Mouse (Mus musculus) right cerebral cortex, postnatal 4 days (tissue): ENCODE data around the gene Vmn1r1.
"Not testable (repeated sequence)": the region's sequence is repeated elsewhere in the genome, so short reads cannot be mapped to it uniquely, and the experiment has no call there.

Experiments used
- DNase-seq: peaks from one replicate; pipeline ENCODE4 v3.0.0-alpha.2; 2022

The Vmn1r1 gene

DNA sequence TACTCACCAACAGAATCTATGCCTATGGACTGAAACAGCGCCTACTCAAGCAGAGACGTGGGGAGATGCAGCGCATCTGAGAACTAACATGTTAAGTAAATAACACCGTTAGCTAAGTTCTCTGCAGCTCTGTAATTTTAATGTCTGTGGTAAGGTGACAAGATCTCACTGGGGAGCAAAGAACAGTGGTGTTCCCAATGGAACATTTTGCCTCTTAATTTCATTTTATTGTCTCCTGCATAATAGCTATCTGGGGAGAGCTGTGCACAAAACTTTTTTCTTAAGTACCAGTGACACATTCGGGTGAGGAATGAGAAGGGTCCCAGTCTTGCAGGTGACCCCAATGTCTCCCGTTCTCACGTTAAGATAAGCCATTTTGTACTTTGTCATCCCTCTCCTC lies at the start of gene Vmn1r1:
Vmn1r1 (minus strand) TSS at position 101 of the 400 bp plus-strand sequence.
- DNase-seq = no peak

- DNase-seq = no peak
Observed at GRCm38 (mm10) chr1:182210322-182210721, 46.0 kb upstream of the Vmn1r1 start.

- no peak for DNase-seq
Observed at GRCm38 (mm10) chr1:182192581-182192980, 28.3 kb upstream of the Vmn1r1 start.

- no peak for DNase-seq
Observed at GRCm38 (mm10) chr1:182191816-182192545, 27.7 kb upstream of the Vmn1r1 start.

- DNase-seq = no peak
Observed at GRCm38 (mm10) chr1:182191181-182191580, 26.9 kb upstream of the Vmn1r1 start.

DNA sequence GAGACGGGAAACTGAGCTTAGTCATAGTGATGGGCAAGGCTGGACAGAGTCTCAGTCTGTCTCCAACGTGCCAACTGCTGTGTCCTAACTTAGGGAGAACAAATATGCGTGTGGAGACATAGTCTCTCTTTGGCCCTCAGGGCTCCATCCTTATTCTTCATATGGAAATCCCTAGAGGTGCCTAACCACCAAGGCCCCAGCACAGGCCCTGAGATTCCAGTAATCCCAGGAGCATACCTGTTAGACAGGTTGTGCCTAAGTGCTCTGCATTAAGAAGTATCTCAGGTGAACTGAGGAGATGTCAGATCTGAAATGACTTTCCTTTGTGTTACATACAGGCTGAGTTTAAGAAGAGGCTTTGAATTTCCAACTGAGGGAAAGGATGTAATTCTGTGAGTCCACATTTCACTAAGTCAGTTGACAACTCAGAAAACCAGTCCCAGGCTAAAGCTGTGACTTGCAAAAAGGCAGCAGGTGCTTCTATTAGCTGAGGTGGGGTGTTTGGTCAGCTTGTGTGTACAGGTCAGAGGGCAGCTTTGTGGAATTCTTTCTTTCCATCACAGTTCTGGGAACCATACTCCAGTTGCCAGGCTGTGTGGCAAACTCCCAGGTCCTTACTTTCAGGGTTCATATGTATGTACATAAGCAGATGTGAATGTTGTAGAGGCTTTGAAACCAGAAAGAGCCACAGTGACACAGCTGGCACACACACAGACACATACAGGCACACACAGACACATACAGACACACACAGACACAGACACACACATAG lies 25.6 kb upstream of the Vmn1r1 start:
- DNase-seq = no peak

GRCm38 (mm10) chr1:182182449-182182848 lies 18.2 kb upstream of the Vmn1r1 start:
- DNase-seq = not testable (repeated sequence)

DNA sequence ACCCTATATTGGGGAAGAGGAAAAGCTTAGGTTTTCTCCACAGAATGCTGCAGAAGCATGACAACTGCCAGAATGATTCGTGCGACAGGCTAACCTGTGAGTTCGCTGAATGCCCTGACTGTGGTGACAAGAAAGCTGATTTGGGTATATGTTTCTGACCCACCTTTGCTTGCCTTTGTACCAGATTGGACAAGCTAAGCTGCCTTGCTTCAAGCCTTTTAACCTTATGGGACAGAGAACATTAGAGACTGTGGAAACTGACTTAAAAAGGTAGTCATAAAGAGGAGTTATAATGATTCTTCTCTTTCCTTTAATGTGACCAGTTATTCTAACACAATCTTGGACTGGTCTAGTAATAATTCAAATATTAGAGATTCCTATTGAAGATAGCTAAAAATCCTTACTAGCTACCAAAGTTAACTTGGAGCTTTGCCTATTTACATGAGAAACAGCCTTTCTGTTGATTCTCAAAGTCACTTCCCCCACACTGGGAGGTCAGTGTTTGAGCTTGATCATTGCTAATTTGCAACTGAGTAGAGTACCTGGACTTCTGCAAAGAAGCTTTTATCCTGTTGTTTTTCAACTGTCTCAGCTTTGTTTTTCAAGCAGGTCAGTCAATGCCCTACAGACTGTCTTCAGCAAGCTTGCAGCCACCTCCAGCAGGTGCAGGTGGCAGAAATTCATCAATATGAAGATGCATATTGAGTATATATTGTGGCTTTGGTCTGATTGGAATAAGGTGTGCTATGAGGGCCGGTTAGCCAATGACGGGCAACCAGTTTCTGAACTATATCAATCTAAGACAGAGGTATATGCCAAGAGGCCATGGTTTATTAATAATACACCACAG lies 17.4 kb upstream of the Vmn1r1 start:
- no peak for DNase-seq

- not testable (repeated sequence) for DNase-seq
Observed at GRCm38 (mm10) chr1:182176985-182177384, 12.7 kb upstream of the Vmn1r1 start.

DNA sequence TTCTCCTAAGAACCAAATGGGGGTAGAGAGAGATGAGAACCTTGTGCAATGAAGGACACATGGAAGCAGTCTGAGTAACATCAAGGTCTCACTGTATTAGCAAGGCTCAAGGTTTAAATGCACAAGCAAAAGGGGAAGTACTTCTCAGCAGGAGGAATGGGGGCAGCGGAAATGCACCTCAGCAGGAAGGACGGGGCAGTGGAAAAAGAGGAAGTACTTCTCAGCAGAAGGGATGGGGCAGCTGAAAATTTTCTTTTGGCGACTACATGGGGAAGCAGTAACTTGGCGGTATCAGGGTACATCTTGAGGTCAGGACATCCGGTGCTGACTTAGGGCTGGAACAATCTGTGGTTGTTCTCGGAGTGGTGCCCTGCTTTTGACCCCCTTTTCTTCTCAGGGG lies 5.9 kb upstream of the Vmn1r1 start:
- DNase-seq = not testable (repeated sequence)

DNA sequence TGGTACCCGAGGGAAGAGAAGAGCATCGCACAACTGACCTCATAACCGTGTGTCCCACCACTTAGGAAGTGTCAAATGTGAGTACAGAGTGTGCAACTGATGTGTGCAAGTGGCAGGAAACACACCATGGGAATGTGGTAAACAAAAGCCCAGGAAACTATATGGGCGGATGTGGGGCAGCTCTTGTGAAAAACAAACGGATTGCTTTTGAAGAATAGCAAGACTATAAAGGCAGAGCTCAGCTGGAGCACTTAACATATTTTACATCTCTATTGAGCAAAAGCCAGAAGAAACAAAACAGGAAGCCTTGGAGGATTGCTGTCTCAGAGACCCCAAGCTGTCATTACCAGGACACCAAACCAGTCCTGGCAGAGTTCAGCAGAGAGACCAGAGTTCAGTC lies 1.3 kb downstream of the Vmn1r1 start:
- no peak for DNase-seq

DNA sequence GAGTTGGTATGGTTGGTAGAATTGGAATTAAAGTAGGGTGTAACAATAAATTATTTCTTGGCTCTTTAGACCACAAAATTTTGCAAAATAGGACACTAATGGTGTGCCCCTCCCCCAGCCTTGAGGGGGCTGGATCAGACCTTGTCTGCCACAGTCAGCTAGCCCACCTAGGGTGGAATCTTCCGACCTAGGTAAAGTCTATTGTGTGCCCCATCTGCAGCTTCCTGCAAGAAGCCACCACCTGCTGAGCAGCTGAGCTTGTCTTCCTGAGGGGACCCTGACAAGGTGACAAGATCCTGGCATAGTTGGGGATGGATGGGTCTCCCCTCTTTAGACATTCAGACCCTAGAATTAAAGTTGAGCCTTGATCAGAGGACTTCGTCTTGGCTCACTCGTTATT lies 4.7 kb downstream of the Vmn1r1 start:
- no peak for DNase-seq

- DNase-seq = no peak
Observed at GRCm38 (mm10) chr1:182157734-182158133, 6.6 kb downstream of the Vmn1r1 start.

DNA sequence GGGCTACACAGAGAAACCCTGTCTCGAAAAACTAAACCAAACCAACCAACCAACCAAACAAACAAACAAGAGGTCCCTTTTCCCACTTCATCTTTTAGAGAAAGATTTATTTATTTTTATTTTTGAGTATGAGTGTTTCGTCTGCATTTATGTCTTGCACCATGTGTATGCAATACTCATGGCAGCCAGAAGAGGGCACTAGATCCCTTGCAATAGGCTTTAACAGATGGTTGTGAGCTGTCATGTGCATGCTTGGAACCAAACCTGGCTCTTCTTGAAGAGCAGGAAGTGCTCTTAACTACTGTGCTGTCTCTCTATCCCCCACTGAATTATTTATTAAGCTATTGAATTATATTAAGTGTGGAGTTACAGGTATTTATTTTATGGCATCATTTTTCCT lies 14.3 kb downstream of the Vmn1r1 start:
- no peak for DNase-seq

GRCm38 (mm10) chr1:182148864-182149514 lies 15.3 kb downstream of the Vmn1r1 start:
- DNase-seq = no peak

DNA sequence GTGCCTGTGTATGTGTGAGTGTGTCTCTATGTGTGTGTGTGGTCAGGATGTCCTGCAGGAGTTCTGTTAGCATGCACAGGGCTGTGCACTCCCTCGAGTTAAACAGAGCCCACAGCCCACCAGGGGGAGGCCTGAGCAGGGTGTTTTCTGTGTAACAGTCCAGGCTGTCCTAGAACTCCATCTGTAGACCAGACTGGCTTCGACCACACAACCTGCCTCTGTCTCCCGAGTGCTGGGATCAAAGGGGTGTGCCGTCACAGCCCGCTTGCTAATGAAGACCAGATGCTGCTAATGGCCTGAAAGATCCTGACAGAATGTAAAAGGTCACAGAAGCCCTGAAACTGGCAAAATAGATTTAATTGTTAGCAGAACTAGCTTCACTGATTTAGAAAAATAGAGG lies 18.7 kb downstream of the Vmn1r1 start:
- DNase-seq = no peak

GRCm38 (mm10) chr1:182143288-182143687 lies 21.0 kb downstream of the Vmn1r1 start:
- DNase-seq = no peak

- no peak for DNase-seq
Observed at GRCm38 (mm10) chr1:182142725-182143124, 21.6 kb downstream of the Vmn1r1 start.

- peak; percentile 74 for DNase-seq
Observed at GRCm38 (mm10) chr1:182140370-182140769, 23.9 kb downstream of the Vmn1r1 start.

GRCm38 (mm10) chr1:182139937-182140336 lies 24.3 kb downstream of the Vmn1r1 start:
- no peak for DNase-seq

DNA sequence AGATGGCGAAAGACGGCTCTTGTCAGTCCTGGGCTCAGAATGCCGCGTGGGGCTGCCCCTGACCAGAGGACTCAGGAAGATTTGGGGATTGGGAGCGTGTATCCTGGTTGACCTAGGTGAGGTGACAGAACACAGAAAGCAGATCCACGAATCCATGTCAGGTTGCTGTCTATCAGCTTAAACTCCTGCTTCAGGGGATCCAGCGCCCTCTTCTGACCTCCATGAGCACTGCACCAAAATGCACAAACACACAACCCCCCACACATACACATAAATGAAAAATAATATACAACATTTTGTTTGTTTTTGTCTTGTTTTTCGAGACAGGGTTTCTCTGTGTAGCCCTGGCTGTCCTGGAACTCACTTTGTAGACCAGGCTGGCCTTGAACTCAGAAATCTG lies 26.1 kb downstream of the Vmn1r1 start:
- DNase-seq = no peak

GRCm38 (mm10) chr1:182137204-182138125 lies 26.8 kb downstream of the Vmn1r1 start:
- DNase-seq = no peak
